Mouse (Mus musculus): ENCODE results near the gene Olfr1338. TPM values are rescaled to one million over a fixed set of nuclear protein-coding genes. Genes with fewer than 3 reads are reported as not detected.

Gene Olfr1338
- polyA plus RNA-seq, 1 experiment from 2014 or later, result not detected

DNA sequence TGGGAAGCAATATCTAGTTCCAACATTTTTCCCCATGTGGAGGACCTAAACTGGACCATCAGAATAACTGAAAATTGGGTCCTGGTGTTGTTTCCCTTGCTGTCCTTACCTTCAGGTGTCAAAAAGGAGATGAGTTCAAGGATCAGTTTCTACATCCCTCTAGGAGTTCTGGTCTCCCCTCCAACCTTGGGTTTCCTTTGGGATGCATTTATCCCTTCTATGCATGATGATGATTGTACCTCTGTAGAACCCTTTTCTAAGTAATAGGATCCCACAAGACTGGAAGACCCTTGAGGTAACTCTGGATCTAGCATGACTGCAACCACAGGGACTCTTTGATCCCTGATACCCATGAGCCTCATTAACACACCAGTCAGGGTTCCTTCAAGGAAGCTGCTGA, 38.7 kb downstream of the Olfr1338 start, which contains the start of gene Olfr1340:
Gene Olfr1340 (plus strand): TSS at position 301 of the 400 bp plus-strand sequence.
- Histone ChIP-seq H3K4me2 (replicated peaks; ENCODE audit: low read depth, low read length) (no peak within 1 kb of the TSS), H3K36me3 (ENCODE audit: control insufficient read depth, insufficient read depth, low read length) (no peaks in the 10 kb centered on the region), H3K4me3 (ENCODE audit: low read depth, low read length) (no peak within 1 kb of the TSS), H3K27me3 (ENCODE audit: control insufficient read depth, insufficient read depth, low read length) (no peaks in the 10 kb centered on the region), H3K9ac (ENCODE audit: low read depth, low read length) (no peak within 1 kb of the TSS), H3K9me3 (ENCODE audit: control insufficient read depth, low read length) (no peaks in the 10 kb centered on the region), H3K27ac (ENCODE audit: low read depth, low read length) (no peak within 1 kb of the TSS), H3K4me1 (replicated peaks; ENCODE audit: control insufficient read depth, insufficient read depth, low read length) (no peaks in the 10 kb centered on the region)
- no peak for DNase-seq (ENCODE audit: low spot score)
- no peak for ATAC-seq (ENCODE audit: low FRiP score)

- no peaks in the 10 kb centered on the region for H3K36me3 ChIP-seq (ENCODE audit: control insufficient read depth, insufficient read depth, low read length)
- H3K4me1 ChIP-seq (replicated peaks; ENCODE audit: control insufficient read depth, insufficient read depth, low read length), result no peaks in the 10 kb centered on the region
- ATAC-seq (ENCODE audit: low FRiP score) (no peak), DNase-seq (ENCODE audit: low spot score) (no peak)
- WGBS, result 35% methylated on average over 1 of the region's 1 CpGs
- H3K9me3 ChIP-seq (ENCODE audit: control insufficient read depth, low read length), result no peaks in the 10 kb centered on the region
- no peaks in the 10 kb centered on the region for H3K27me3 ChIP-seq (ENCODE audit: control insufficient read depth, insufficient read depth, low read length)
- H3K4me3 ChIP-seq (ENCODE audit: low read depth, low read length), result no peak overlapping the region
- no peak overlapping the region for H3K27ac ChIP-seq (ENCODE audit: low read depth, low read length)
- H3K4me2 ChIP-seq (replicated peaks; ENCODE audit: low read depth, low read length), result no peak overlapping the region
- no peak overlapping the region for H3K9ac ChIP-seq (ENCODE audit: low read depth, low read length)
Observed at GRCm38 (mm10) chr4:118711656-118712055, 46.9 kb downstream of the Olfr1338 start.

DNA sequence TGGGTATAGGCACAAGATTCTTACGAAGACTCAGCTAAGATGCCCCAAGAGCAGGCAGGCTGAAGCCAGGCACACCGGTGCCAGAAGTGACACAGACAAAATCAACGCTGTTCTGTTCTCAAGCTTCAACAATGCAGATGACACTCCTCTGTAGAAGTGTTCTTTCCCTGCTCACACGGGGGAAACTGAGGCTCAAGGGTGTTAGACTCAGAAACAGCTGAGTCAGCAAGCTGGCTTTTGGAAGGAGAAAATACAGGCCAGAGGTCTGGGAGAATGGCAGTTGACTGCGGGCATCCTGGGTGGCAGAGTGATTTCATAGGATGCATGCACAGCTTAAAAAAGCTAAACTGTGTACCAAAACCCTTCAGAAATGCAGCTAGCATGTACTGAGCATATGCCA, 50.5 kb downstream of the Olfr1338 start:
- Histone ChIP-seq H3K27ac (ENCODE audit: low read depth, low read length) (no peak overlapping the region), H3K4me1 (replicated peaks; ENCODE audit: control insufficient read depth, insufficient read depth, low read length) (no peaks in the 10 kb centered on the region), H3K9me3 (ENCODE audit: control insufficient read depth, low read length) (no peaks in the 10 kb centered on the region), H3K27me3 (ENCODE audit: control insufficient read depth, insufficient read depth, low read length) (no peaks in the 10 kb centered on the region), H3K4me3 (ENCODE audit: low read depth, low read length) (no peak overlapping the region), H3K36me3 (ENCODE audit: control insufficient read depth, insufficient read depth, low read length) (no peaks in the 10 kb centered on the region), H3K9ac (ENCODE audit: low read depth, low read length) (no peak overlapping the region), H3K4me2 (replicated peaks; ENCODE audit: low read depth, low read length) (no peak overlapping the region)
- DNase-seq (ENCODE audit: low spot score) (no peak), ATAC-seq (ENCODE audit: low FRiP score) (no peak)
- 86% methylated on average over 5 of the region's 5 CpGs for WGBS

- Histone ChIP-seq H3K36me3 (ENCODE audit: control insufficient read depth, insufficient read depth, low read length) (no peaks in the 10 kb centered on the region), H3K9me3 (ENCODE audit: control insufficient read depth, low read length) (no peaks in the 10 kb centered on the region), H3K27me3 (ENCODE audit: control insufficient read depth, insufficient read depth, low read length) (no peaks in the 10 kb centered on the region), H3K4me3 (ENCODE audit: low read depth, low read length) (no peak within 1 kb of the TSS), H3K4me1 (replicated peaks; ENCODE audit: control insufficient read depth, insufficient read depth, low read length) (no peaks in the 10 kb centered on the region), H3K27ac (ENCODE audit: low read depth, low read length) (no peak within 1 kb of the TSS), H3K4me2 (replicated peaks; ENCODE audit: low read depth, low read length) (no peak within 1 kb of the TSS), H3K9ac (ENCODE audit: low read depth, low read length) (no peak within 1 kb of the TSS)
- DNase-seq (ENCODE audit: low spot score), result no peak
- 79% methylated on average over 3 of the region's 3 CpGs for WGBS
- ATAC-seq (ENCODE audit: low FRiP score), result no peak
Observed at GRCm38 (mm10) chr4:118703223-118703622, 55.3 kb downstream of the Olfr1338 start, which contains the start of gene Olfr1341. Olfr1341 (plus strand) TSS chr4:118703523.

Other genes starting within 250 kb of the Olfr1338 start
- 0.77 and 2.1 TPM in 2 replicates for gene 2610528J11Rik, start 231.7 kb downstream of the Olfr1338 start, polyA plus RNA-seq (2014; fragmentation: Nextera tagmentation; extraction: Ambion mirVana)
- 0.40 and 0.46 TPM in 2 replicates for gene Tmem125, start 214.7 kb downstream of the Olfr1338 start, polyA plus RNA-seq (2014; fragmentation: Nextera tagmentation; extraction: Ambion mirVana)
- 1.5 and 2.0 TPM in 2 replicates for gene Cfap57, start 138.0 kb downstream of the Olfr1338 start, polyA plus RNA-seq (2014; fragmentation: Nextera tagmentation; extraction: Ambion mirVana)
- gene Ebna1bp2, start 137.9 kb downstream of the Olfr1338 start, polyA plus RNA-seq (2014; fragmentation: Nextera tagmentation; extraction: Ambion mirVana), result 192 and 193 TPM in 2 replicates
- gene Olfr62, start 99.8 kb downstream of the Olfr1338 start, polyA plus RNA-seq (2014; fragmentation: Nextera tagmentation; extraction: Ambion mirVana), result not detected in 2 replicates
- gene Olfr1342, start 66.0 kb downstream of the Olfr1338 start, polyA plus RNA-seq (2014; fragmentation: Nextera tagmentation; extraction: Ambion mirVana), result not detected in 2 replicates
- gene Olfr1341, start 55.2 kb downstream of the Olfr1338 start, polyA plus RNA-seq (2014; fragmentation: Nextera tagmentation; extraction: Ambion mirVana), result not detected in 2 replicates
- gene Olfr1340, start 38.6 kb downstream of the Olfr1338 start, polyA plus RNA-seq (2014; fragmentation: Nextera tagmentation; extraction: Ambion mirVana), result not detected in 2 replicates
- gene Olfr1339, start 26.6 kb downstream of the Olfr1338 start, polyA plus RNA-seq (2014; fragmentation: Nextera tagmentation; extraction: Ambion mirVana), result not detected in 2 replicates
- gene Olfr1337, start 23.8 kb upstream of the Olfr1338 start, polyA plus RNA-seq (2014; fragmentation: Nextera tagmentation; extraction: Ambion mirVana), result not detected in 2 replicates
- gene Olfr1335, start 51.2 kb upstream of the Olfr1338 start, polyA plus RNA-seq (2014; fragmentation: Nextera tagmentation; extraction: Ambion mirVana), result not detected in 2 replicates
- not detected in 2 replicates for gene Olfr1333, start 77.5 kb upstream of the Olfr1338 start, polyA plus RNA-seq (2014; fragmentation: Nextera tagmentation; extraction: Ambion mirVana)
- gene Olfr1331, start 105.9 kb upstream of the Olfr1338 start, polyA plus RNA-seq (2014; fragmentation: Nextera tagmentation; extraction: Ambion mirVana), result not detected in 2 replicates
- not detected in 2 replicates for gene Olfr1330, start 129.9 kb upstream of the Olfr1338 start, polyA plus RNA-seq (2014; fragmentation: Nextera tagmentation; extraction: Ambion mirVana)
- not detected in 2 replicates for gene Olfr1329, start 158.7 kb upstream of the Olfr1338 start, polyA plus RNA-seq (2014; fragmentation: Nextera tagmentation; extraction: Ambion mirVana)
- gene Olfr1328, start 179.9 kb upstream of the Olfr1338 start, polyA plus RNA-seq (2014; fragmentation: Nextera tagmentation; extraction: Ambion mirVana), result 0.07 TPM in 1 of 2 replicates, not detected in the other
- not detected in 2 replicates for gene Lao1, start 202.8 kb upstream of the Olfr1338 start, polyA plus RNA-seq (2014; fragmentation: Nextera tagmentation; extraction: Ambion mirVana)